Mouse (Mus musculus) MEL (cell line): ENCODE measurements around the gene Zfp697. TPM values are rescaled to one million over a fixed set of nuclear protein-coding genes. Genes with fewer than 3 reads are reported as not detected.

Source experiments
- DNase-seq: peaks from one replicate; pipeline ENCODE4 v3.0.0; 2011; ENCODE audit warnings: low read depth, low spot score
- H3K27ac ChIP-seq: 2 replicates; pipeline ENCODE4 v1.5.1; 2012; ENCODE audit warnings: low read depth, mild to moderate bottlenecking, control low read depth, low read length, moderate library complexity; ENCODE audit not compliant: control insufficient read depth
- H3K27me3 ChIP-seq, 2 experiments: fragments of 150-350 bp in 1 of 2; sonication (generic) in 1 of 2; 2 replicates each; pipeline ENCODE4 v1.6.1; 2012; ENCODE audit warnings: low read length in 2 of 2, mild to moderate bottlenecking in 2 of 2, improper control_type of control experiment in 1 of 2, moderate library complexity in 1 of 2; ENCODE audit not compliant: insufficient read depth in 2 of 2, control insufficient read depth in 1 of 2
- H3K36me3 ChIP-seq, 2 experiments: 2 replicates each; pipeline ENCODE4 v1.6.1; 2012 to 2014; ENCODE audit warnings: low read length in 2 of 2, improper control_type of control experiment in 1 of 2, inconsistent platforms in 1 of 2, mild to moderate bottlenecking in 1 of 2; ENCODE audit not compliant: insufficient read depth in 2 of 2, control insufficient read depth in 1 of 2
- H3K4me1 ChIP-seq, 2 experiments: fragments of 150-350 bp in 1 of 2; sonication (generic) in 1 of 2; 2 replicates each; pipeline ENCODE4 v1.6.1; 2012; ENCODE audit warnings: low read length in 2 of 2, improper control_type of control experiment in 1 of 2, mild to moderate bottlenecking in 1 of 2; ENCODE audit not compliant: insufficient read depth in 2 of 2, control insufficient read depth in 1 of 2
- H3K4me3 ChIP-seq, 2 experiments: fragments of 150-350 bp in 1 of 2; sonication (generic) in 1 of 2; 2 replicates each; pipeline ENCODE4 v1.5.1; 2012; ENCODE audit warnings: low read depth in 2 of 2, low read length in 2 of 2, mild to moderate bottlenecking in 2 of 2, moderate library complexity in 2 of 2, control low read depth in 1 of 2, improper control_type of control experiment in 1 of 2; ENCODE audit not compliant: control insufficient read depth in 1 of 2, insufficient read depth in 1 of 2
- H3K79me2 ChIP-seq: 2 replicates; pipeline ENCODE4 v1.6.1; 2012; ENCODE audit warnings: mild to moderate bottlenecking, low read length, moderate library complexity; ENCODE audit not compliant: control insufficient read depth, poor library complexity, insufficient read depth
- H3K9ac ChIP-seq: 2 replicates; pipeline ENCODE4 v1.6.1; 2012; ENCODE audit warnings: low read depth, mild to moderate bottlenecking, control low read depth, low read length, moderate library complexity; ENCODE audit not compliant: control insufficient read depth, poor library complexity, severe bottlenecking
- H3K9me3 ChIP-seq: fragments of 150-350 bp; sonication (generic); replicated peaks from 2 replicates; pipeline ENCODE4 v1.6.1; 2012; ENCODE audit warnings: mild to moderate bottlenecking, low read length, improper control_type of control experiment, moderate library complexity; ENCODE audit not compliant: insufficient read depth
- CHD1 ChIP-seq: IDR thresholded peaks from 2 replicates; pipeline ENCODE4 v1.6.1; 2012; ENCODE audit warnings: low read depth, mild to moderate bottlenecking, inconsistent platforms, low read length, improper control_type of control experiment
- CTCF ChIP-seq, 3 experiments: IDR thresholded peaks in 2 of 3; conservative IDR thresholded peaks in 1 of 3; 2 replicates each; pipeline ENCODE4 v1.5.1; 2011 to 2012; ENCODE audit warnings: low read length in 3 of 3, low read depth in 2 of 3, mild to moderate bottlenecking in 2 of 3, improper control_type of control experiment in 1 of 3, inconsistent platforms in 1 of 3, mixed read lengths in 1 of 3, moderate library complexity in 1 of 3; ENCODE audit not compliant: control insufficient read depth in 1 of 3, insufficient read depth in 1 of 3, poor library complexity in 1 of 3, severe bottlenecking in 1 of 3
- E2F4 ChIP-seq: IDR thresholded peaks from 2 replicates; pipeline ENCODE4 v1.6.1; 2011; ENCODE audit warnings: low read depth, low read length, improper control_type of control experiment, borderline replicate concordance
- GABPA ChIP-seq: IDR thresholded peaks from 2 replicates; pipeline ENCODE4 v1.6.1; 2012; ENCODE audit warnings: low read depth, mild to moderate bottlenecking, inconsistent platforms, low read length, improper control_type of control experiment, moderate library complexity
- GATA1 ChIP-seq: IDR thresholded peaks from 2 replicates; pipeline ENCODE4 v1.6.1; 2011; ENCODE audit warnings: low read depth, low read length, improper control_type of control experiment
- JUND ChIP-seq: IDR thresholded peaks from 2 replicates; pipeline ENCODE4 v1.6.1; 2011; ENCODE audit warnings: low read depth, mild to moderate bottlenecking, improper control_type of control experiment, low read length
- MAZ ChIP-seq: IDR thresholded peaks from 2 replicates; pipeline ENCODE4 v1.6.1; 2012; ENCODE audit warnings: low read depth, mild to moderate bottlenecking, inconsistent platforms, low read length, improper control_type of control experiment
- MXI1 ChIP-seq: IDR thresholded peaks from 2 replicates; pipeline ENCODE4 v1.6.1; 2011; ENCODE audit warnings: mild to moderate bottlenecking, low read depth, low read length, improper control_type of control experiment
- MYB ChIP-seq: IDR thresholded peaks from 2 replicates; pipeline ENCODE4 v1.6.1; 2011; ENCODE audit warnings: mild to moderate bottlenecking, low read depth, low read length, improper control_type of control experiment
- MYC ChIP-seq: IDR thresholded peaks from 2 replicates; pipeline ENCODE4 v1.6.1; 2011; ENCODE audit warnings: low read depth, mild to moderate bottlenecking, low read length, improper control_type of control experiment, moderate library complexity
- NELFE ChIP-seq: IDR thresholded peaks from 2 replicates; pipeline ENCODE4 v1.6.1; 2011; ENCODE audit warnings: low read depth, low read length, improper control_type of control experiment
- NRF1 ChIP-seq: IDR thresholded peaks from 2 replicates; pipeline ENCODE4 v1.6.1; 2014; ENCODE audit warnings: low read depth, mild to moderate bottlenecking, inconsistent platforms, low read length, improper control_type of control experiment, moderate library complexity; ENCODE audit not compliant: poor library complexity, insufficient read depth, severe bottlenecking
- POLR2AphosphoS2 ChIP-seq: IDR thresholded peaks from 2 replicates; pipeline ENCODE4 v1.6.1; 2011; ENCODE audit warnings: low read length, improper control_type of control experiment
- POLR2AphosphoS5 ChIP-seq: IDR thresholded peaks from 2 replicates; pipeline ENCODE4 v1.6.1; 2012; ENCODE audit warnings: low read depth, borderline replicate concordance, mild to moderate bottlenecking, inconsistent platforms, low read length, moderate library complexity, mixed read lengths
- RCOR1 ChIP-seq: IDR thresholded peaks from 2 replicates; pipeline ENCODE4 v1.6.1; 2012; ENCODE audit warnings: low read depth, mild to moderate bottlenecking, inconsistent platforms, low read length, improper control_type of control experiment
- SIN3A ChIP-seq: IDR thresholded peaks from 2 replicates; pipeline ENCODE4 v1.6.1; 2012; ENCODE audit warnings: low read length, improper control_type of control experiment, inconsistent platforms
- TBP ChIP-seq: IDR thresholded peaks from 2 replicates; pipeline ENCODE4 v1.8.0; 2011; ENCODE audit warnings: low read depth, low read length, improper control_type of control experiment
- TCF12 ChIP-seq: IDR thresholded peaks from 2 replicates; pipeline ENCODE4 v1.6.1; 2014; ENCODE audit warnings: low read depth, mild to moderate bottlenecking, inconsistent platforms, low read length, improper control_type of control experiment, moderate library complexity
- USF1 ChIP-seq: IDR thresholded peaks from 2 replicates; pipeline ENCODE4 v1.6.1; 2014; ENCODE audit warnings: low read depth, mild to moderate bottlenecking, inconsistent platforms, low read length, improper control_type of control experiment, moderate library complexity
- USF2 ChIP-seq, 2 experiments: IDR thresholded peaks; 2 replicates each; pipeline ENCODE4 v1.6.1; 2011 to 2012; ENCODE audit warnings: improper control_type of control experiment in 2 of 2, low read length in 2 of 2, borderline replicate concordance in 1 of 2, inconsistent platforms in 1 of 2, low read depth in 1 of 2, mild to moderate bottlenecking in 1 of 2; ENCODE audit not compliant: insufficient read depth in 1 of 2
- ZC3H11A ChIP-seq: IDR thresholded peaks from 2 replicates; pipeline ENCODE4 v1.6.1; 2012; ENCODE audit warnings: low read depth, mild to moderate bottlenecking, inconsistent platforms, low read length, improper control_type of control experiment
- polyA plus RNA-seq, 2 experiments: library from polyadenylated mRNA; stranded (reverse) in 1 of 2; unstranded in 1 of 2; fragments of >175 nt in 1 of 2; fragments of >200 nt in 1 of 2; gene quantifications; 2 replicates each; pipeline versions ENCODE4 v1.2.1 to v1.2.4; 2012; ENCODE audit warnings: low replicate concordance in 2 of 2, low read depth in 1 of 2; ENCODE audit not compliant: insufficient read length in 2 of 2, insufficient read depth in 1 of 2, missing spikeins in 1 of 2
- total RNA-seq: library from RNA; depleted of rRNA; stranded (reverse); fragments of 300-350 nt; gene quantifications from 2 replicates; pipeline ENCODE4 v1.2.3, GENCODE M21; 2012

Gene Zfp697
- total and polyA plus RNA-seq, 3 experiments = 0.04 TPM; not detected in 2

- Histone ChIP-seq H3K79me2 (no peaks in the 10 kb centered on the region), H3K27me3 (no peaks in the 10 kb centered on the region; a peak in 2 of 4 replicates), H3K4me3 (no peak overlapping the region), H3K36me3 (peaks cover 0 to 2% of the 10 kb centered on the region in 2 experiments; a peak in 1 of 4 replicates), H3K27ac (no peak overlapping the region), H3K9me3 (no peaks in the 10 kb centered on the region), H3K9ac (no peak overlapping the region), H3K4me1 (peaks cover 0 to 8% of the 10 kb centered on the region in 2 experiments; a peak in 1 of 4 replicates)
- DNase-seq = no peak
- TF ChIP-seq CTCF (IDR thresholded peaks at IDR 0.05 in 2 of 3, conservative IDR thresholded peaks at IDR 0.05 in 1 of 3; ENCODE audit: control insufficient read depth in 1 of 3, insufficient read depth in 1 of 3, low read depth in 2 of 3, low read length in 3 of 3, poor library complexity in 1 of 3, severe bottlenecking in 1 of 3) (peak in 1 of 3 experiments; percentile 9; a peak in 1 of 6 replicates), POLR2AphosphoS2 (no peak)
Measured at GRCm38 (mm10) chr3:98355344-98356025, 26.8 kb upstream of the Zfp697 start.

GRCm38 (mm10) chr3:98356026-98356365 lies 26.3 kb upstream of the Zfp697 start:
- H3K27me3 ChIP-seq = peaks cover 0 to 2% of the 10 kb centered on the region in 2 experiments; a peak in 3 of 4 replicates
- H3K4me1 ChIP-seq = peaks cover 0 to 8% of the 10 kb centered on the region in 2 experiments; a peak in 1 of 4 replicates
- no peak overlapping the region for H3K9ac ChIP-seq
- H3K9me3 ChIP-seq = no peaks in the 10 kb centered on the region
- no peak for TF ChIP-seq POLR2AphosphoS5
- no peak for TF ChIP-seq ZC3H11A
- TF ChIP-seq E2F4 = no peak
- no peak for TF ChIP-seq CHD1
- no peak for TF ChIP-seq TBP
- no peak for TF ChIP-seq NRF1
- TF ChIP-seq USF2 (IDR thresholded peaks at IDR 0.05; ENCODE audit: borderline replicate concordance in 1 of 2, insufficient read depth in 1 of 2, low read depth in 1 of 2, low read length in 2 of 2) = no peak
- no peak for TF ChIP-seq CTCF (IDR thresholded peaks at IDR 0.05 in 2 of 3, conservative IDR thresholded peaks at IDR 0.05 in 1 of 3; ENCODE audit: control insufficient read depth in 1 of 3, insufficient read depth in 1 of 3, low read depth in 2 of 3, low read length in 3 of 3, poor library complexity in 1 of 3, severe bottlenecking in 1 of 3)
- no peak for TF ChIP-seq MYB
- TF ChIP-seq, all 39 proteins: peak for 0
- Histone ChIP-seq H3K36me3 (peaks cover 0 to 2% of the 10 kb centered on the region in 2 experiments; a peak in 1 of 4 replicates), H3K27ac (no peak overlapping the region), H3K4me3 (no peak overlapping the region), H3K79me2 (no peaks in the 10 kb centered on the region)
- DNase-seq = no peak

- no peak overlapping the region for H3K9ac ChIP-seq
- H3K27ac ChIP-seq = no peak overlapping the region
- peak; percentile 34 for DNase-seq
- H3K79me2 ChIP-seq = no peaks in the 10 kb centered on the region
- peaks cover 0 to 8% of the 10 kb centered on the region in 2 experiments; a peak in 1 of 4 replicates for H3K4me1 ChIP-seq
- peaks cover 0 to 2% of the 10 kb centered on the region in 2 experiments; a peak in 1 of 4 replicates for H3K36me3 ChIP-seq
- peaks cover 0 to 3% of the 10 kb centered on the region in 2 experiments; a peak in 3 of 4 replicates for H3K27me3 ChIP-seq
- H3K9me3 ChIP-seq = no peaks in the 10 kb centered on the region
- H3K4me3 ChIP-seq = no peak overlapping the region
- TF ChIP-seq TCF12 (no peak), MYC (0 out of 2 replicates have a peak, but pooled peaks have one; percentile 46), GABPA (no peak), SIN3A (no peak), E2F4 (no peak), RCOR1 (no peak), MXI1 (no peak), NRF1 (no peak), MAZ (no peak), POLR2AphosphoS5 (no peak), USF1 (peak; percentile 69), MYB (no peak), GATA1 (0 out of 2 replicates have a peak, but pooled peaks have one; percentile 4), NELFE (no peak), USF2 (IDR thresholded peaks at IDR 0.05; ENCODE audit: borderline replicate concordance in 1 of 2, insufficient read depth in 1 of 2, low read depth in 1 of 2, low read length in 2 of 2) (0 out of 4 replicates have a peak, but pooled peaks of 1 of the 2 experiments have one; percentile 15), JUND (no peak)
Measured at GRCm38 (mm10) chr3:98356632-98357370, 25.5 kb upstream of the Zfp697 start.
